Mouse (Mus musculus) gastrocnemius, postnatal 10 days (tissue): Measurements from ENCODE around the gene 1700001O22Rik. TPM values are rescaled to one million over a fixed set of nuclear protein-coding genes. Genes with fewer than 3 reads are reported as not detected.

ENCODE experiments used
- DNase-seq: peaks from one replicate; pipeline ENCODE4 v3.0.0; 2021; ENCODE audit warnings: mixed read lengths
- long read RNA-seq, 2 experiments: library from polyadenylated mRNA; stranded (forward); transcript quantifications; one replicate each; pipeline ENCODE4 v2.0.0; 2021
- total RNA-seq, 2 experiments: library from RNA; stranded (reverse); gene quantifications; 2 replicates each; pipeline ENCODE4 v1.2.3; 2021

Gene 1700001O22Rik
- 1 to 10 TPM in 1 of 2 experiments, under 1 TPM in 1; 0.33 to 1.1 TPM for total RNA-seq
- long read RNA-seq, experiment 1, result 0 reads
- long read RNA-seq, experiment 2, result 0 reads

GRCm38 (mm10) chr2:30803604-30804003 lies at the start of gene 1700001O22Rik:
Gene 1700001O22Rik (minus strand): TSS chr2:30803661.
- no peak for DNase-seq

DNA sequence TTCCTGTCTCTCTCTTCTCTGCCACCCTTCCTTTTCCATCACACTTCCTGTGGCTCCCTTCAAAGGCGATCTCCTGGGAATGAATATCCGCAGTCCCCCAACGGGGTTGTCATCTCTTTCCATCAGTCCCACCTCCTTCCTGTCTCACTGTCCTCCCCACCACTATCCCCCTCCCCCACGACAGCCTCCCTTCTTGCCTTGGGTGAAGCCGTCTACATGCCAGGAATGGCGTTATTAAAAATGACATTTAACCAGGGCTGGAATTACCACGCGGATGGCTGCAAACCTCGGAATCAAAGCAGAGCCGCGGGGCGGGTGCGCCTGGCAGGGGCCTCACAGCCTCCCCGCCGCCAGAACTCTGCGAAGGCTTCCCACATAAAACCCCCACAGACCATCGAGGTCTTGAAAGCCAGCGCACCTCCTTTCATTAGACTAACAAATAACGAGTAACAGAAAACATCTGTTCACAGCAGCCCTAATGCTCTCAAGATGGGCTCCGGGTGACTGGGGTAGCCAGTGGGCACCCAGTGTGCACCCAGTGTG lies 49.4 kb upstream of the 1700001O22Rik start:
- DNase-seq, result no peak

DNA sequence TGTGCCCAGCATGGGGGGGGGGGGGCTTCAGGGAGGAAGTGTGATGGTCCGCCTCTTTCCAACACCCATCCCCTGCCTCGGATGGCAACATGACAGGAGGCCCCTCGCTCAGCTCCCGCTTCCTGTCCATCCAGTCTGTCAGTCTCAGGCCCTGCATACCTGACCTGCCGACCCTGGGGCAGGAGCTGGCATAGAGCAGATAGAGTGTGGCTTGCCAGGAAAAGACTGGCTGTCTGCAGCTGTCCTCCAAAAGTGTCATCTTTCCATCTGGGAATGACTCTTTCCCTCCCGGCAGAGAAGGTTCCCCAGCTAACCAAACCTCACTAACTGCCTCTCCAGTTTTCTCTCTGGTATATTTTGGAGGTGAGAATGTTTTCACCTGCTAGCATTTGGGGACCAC lies 47.1 kb upstream of the 1700001O22Rik start:
- no peak for DNase-seq

GRCm38 (mm10) chr2:30848184-30848583 lies 44.7 kb upstream of the 1700001O22Rik start:
- DNase-seq, result no peak

DNA sequence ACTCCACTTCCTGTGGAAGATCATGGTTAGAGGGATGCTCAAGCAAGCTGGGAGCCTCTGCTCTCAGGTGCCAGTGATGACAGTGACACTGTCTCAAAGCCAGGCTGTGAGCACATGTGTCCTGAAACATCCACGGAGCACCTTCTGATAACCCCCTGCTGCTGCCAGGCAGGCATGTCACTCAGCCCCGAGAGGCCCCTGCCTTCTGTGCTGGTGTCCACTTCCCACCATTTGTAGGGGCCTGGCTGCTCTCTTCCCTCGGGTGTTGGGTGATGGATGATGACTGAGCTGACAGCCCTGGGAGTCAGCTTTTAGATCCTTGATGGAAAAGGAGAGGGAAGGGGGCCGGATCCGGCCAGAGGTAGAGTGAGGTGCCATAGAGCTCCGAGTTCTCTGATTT lies 43.3 kb upstream of the 1700001O22Rik start:
- DNase-seq, result no peak

GRCm38 (mm10) chr2:30846236-30846635 lies 42.8 kb upstream of the 1700001O22Rik start:
- DNase-seq, result no peak

- DNase-seq, result peak; percentile 43
Measured at GRCm38 (mm10) chr2:30845152-30846070, 42.0 kb upstream of the 1700001O22Rik start.

GRCm38 (mm10) chr2:30842615-30843014 lies 39.2 kb upstream of the 1700001O22Rik start:
- DNase-seq, result no peak

- DNase-seq, result peak; percentile 40
Measured at GRCm38 (mm10) chr2:30836238-30836990, 33.0 kb upstream of the 1700001O22Rik start.

DNA sequence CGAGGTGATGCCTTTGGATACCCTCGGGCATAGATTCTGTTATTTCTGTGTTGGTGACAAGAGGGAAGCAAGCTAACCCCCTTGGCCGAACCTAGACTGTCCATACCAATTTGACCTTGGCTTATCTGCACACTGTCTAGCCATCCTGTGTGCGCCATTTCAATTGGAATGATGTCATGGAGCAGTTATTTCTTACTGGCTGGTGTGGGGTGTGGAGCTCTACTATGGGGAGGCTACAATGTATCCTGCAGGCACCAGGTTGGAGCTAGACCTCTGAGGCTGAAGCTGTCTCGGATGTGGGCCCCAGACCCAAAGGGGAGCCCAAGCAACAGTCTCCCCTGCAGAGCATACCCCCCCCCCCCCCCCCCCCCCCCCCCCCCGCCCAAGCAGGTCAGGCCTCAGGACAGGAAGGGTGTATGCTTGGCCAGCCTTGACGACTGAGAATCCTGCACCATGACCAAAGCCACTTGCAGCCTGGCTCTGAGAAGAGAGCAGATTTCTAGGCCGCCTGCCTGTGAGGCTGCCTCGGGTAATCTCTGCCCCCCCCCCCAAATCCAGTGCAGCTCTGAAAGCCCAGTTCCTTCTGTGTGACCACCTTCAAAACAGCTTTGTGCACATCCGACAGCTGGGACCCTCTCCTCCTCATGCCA lies 31.0 kb upstream of the 1700001O22Rik start, which contains the start of gene Prrx2:
Gene Prrx2 (plus strand): TSS at position 600 of the 650 bp plus-strand sequence.
- no peak for DNase-seq

DNA sequence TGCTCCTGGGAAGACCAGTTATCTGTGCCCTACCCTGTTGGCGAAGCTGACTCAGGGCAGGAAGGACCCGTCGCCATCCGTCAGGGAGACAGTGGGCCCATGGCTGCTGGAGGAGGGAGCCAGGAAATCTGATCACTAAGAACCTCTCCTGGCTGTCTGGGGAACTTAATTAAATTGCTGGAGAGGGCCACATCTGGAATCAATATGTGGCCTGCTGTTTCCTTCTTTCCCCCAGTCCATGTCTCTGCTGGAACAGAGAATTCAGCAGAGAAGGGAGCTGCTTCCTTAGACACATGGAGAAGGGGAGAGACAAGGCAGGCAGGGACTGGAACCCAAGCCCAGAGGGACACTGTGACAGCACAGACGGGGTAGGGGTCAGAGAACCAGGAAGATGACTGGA lies 30.2 kb upstream of the 1700001O22Rik start:
- no peak for DNase-seq

- DNase-seq, result no peak
Measured at GRCm38 (mm10) chr2:30830283-30830795, 26.9 kb upstream of the 1700001O22Rik start, which contains the start of gene Asb6. Gene Asb6 (minus strand): TSS chr2:30830333.

GRCm38 (mm10) chr2:30829315-30829714 lies 25.9 kb upstream of the 1700001O22Rik start:
- no peak for DNase-seq

DNA sequence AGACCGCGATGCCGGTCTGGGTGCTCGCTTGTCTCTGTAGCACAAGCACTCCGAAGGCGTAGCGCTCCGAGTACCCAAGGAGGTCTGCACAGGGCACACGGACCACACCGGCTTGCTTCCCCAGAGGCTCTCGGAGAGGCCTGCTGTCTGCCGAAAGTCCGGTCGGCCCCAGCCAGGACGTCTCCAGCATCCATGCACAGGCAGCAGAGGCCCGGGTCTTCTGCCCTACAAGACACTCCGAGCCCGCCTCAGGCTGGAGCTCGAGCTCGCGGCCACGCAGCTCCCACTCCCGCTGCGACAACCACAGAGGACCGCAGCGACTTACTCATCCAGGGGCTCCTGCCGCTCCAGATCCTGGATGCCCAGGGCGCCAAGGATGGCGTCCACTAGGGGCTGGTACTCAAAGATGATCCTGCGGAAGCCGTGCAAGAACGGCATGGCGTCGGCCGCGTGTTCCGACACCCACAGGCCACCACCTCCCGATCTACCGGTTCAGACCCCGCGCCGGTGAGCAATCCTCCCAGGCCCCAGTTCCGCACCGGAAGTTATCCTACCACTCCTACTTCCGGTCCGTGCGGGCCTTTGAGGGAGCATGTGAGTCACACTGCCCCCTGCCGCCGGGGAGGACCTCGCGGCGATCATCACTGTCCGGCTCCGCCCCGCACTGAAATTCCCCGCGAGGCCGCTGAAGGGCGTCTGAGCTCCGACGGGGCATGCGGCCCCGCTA lies 24.5 kb upstream of the 1700001O22Rik start:
- peak; percentile 99 for DNase-seq

GRCm38 (mm10) chr2:30826825-30827748 lies 23.6 kb upstream of the 1700001O22Rik start:
- peak; percentile 45 for DNase-seq

DNA sequence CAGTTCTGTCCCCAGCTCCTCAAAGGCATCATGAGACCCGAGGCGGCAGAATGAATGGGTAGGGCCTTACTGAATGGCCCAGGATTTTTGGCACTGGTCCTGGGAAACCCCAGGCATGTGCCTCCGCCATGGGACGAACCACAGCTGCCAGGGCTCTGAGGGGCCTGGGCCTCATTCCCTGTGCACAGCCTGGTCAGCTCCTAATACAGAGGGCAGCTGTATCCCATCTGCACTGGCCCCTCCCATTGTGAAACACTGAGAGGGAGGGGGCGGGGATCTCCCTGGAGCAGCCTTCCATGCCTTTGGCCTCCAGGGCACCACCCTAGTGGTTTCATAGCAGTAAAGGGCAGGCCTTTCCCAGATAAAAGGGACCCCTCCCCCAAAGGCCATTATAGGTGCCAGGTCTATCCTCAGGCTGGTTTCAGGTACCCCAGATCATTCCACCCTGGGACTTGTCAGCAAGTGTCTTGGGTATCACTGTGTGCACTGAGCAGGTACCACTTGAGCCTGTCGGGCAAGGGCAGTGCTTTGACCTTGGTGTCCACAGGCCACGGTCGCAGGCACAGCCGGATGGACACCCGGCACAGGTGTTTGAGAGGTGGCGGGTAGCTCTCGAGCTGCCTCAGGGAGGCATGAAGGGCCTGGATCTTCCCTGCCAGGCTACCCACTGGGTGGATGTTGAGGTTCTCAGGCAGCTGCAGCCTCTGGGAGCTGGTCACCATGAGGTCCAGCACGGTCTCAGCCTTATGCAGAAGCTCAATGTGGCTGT lies 20.1 kb upstream of the 1700001O22Rik start:
- peak; percentile 58 for DNase-seq

GRCm38 (mm10) chr2:30822460-30822859 lies 19.0 kb upstream of the 1700001O22Rik start:
- DNase-seq, result no peak

DNA sequence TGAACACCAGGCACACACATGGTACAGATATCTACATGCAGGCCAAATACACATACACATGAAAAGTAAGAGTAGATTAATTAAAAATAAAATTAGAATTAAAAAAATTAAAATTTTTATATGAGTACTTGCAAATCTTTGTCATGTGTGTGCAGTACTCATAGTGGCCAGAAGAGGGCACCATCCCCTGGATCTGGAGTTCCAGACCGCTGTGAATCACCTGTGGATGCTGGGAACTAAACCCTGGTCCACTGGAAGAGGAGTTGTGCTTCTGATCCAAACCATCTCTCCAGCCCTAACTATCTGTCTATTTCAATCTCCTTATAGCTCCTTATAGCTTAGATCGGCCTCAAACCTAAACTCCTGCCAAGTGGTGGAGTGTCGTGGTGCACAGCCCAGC lies 17.6 kb upstream of the 1700001O22Rik start:
- DNase-seq, result no peak

GRCm38 (mm10) chr2:30819873-30820272 lies 16.4 kb upstream of the 1700001O22Rik start:
- no peak for DNase-seq
